Comparison of ENCODE assay signal across 9 mouse cellular contexts in genomic region chr2:143889860-143890433, GRCm38 (mm10). TPM values are rescaled to one million over a fixed set of nuclear protein-coding genes. Genes with fewer than 3 reads are reported as not detected.
A peak's percentile ranks its signal among the peaks of the same experiment; 100 is the strongest.
DNase-seq lines count a peak whose midpoint lies in the region; ATAC-seq and TF ChIP-seq lines count a peak whose summit lies in the region.
"Had no signal": no experiment of that assay in that cellular context is flagged by ENCODE, and none has a peak within 500 bp of the region (broad histone marks: within the 10 kb centered on the region; RNA-seq: fewer than 3 reads in every experiment).

No protein-coding gene starts in this region.

- TF ChIP-seq POLR2A in MEL (IDR thresholded peaks at IDR 0.05; ENCODE audit: control insufficient read depth in 1 of 2, insufficient read depth in 1 of 2, low read depth in 1 of 2, low read length in 2 of 2, poor library complexity in 1 of 2): peak in 1 of 2 experiments; percentile 75; a peak in 2 of 4 replicates

- H3K9ac ChIP-seq in MEL (ENCODE audit: control insufficient read depth, low read depth, low read length, poor library complexity, severe bottlenecking): peak overlapping the region; percentile 96
- H3K9ac ChIP-seq in embryonic facial prominence, embryonic 15.5 days: no peak overlapping the region; the same call in 1 of the 2 replicates
- H3K9ac ChIP-seq in lung, postnatal 0 days (replicated peaks; ENCODE audit: low read depth): no peak overlapping the region
- H3K9ac ChIP-seq in neural tube, embryonic 15.5 days (replicated peaks): no peak overlapping the region

- H3K4me1 ChIP-seq in MEL (ENCODE audit: control insufficient read depth in 1 of 2, insufficient read depth in 2 of 2, low read length in 2 of 2): peaks cover 0 to 8% of the 10 kb centered on the region in 2 experiments; a peak in 3 of 4 replicates
- H3K4me1 ChIP-seq in embryonic facial prominence, embryonic 15.5 days: no peaks in the 10 kb centered on the region
- H3K4me1 ChIP-seq in lung, postnatal 0 days (ENCODE audit: insufficient read depth, low read depth, low read length): 0 out of 2 replicates have a peak, but pooled peaks cover 3% of the 10 kb centered on the region
- no peaks in the 10 kb centered on the region for H3K4me1 ChIP-seq in neural tube, embryonic 15.5 days
- H3K4me1 ChIP-seq: forebrain, embryonic 10.5 days had no signal

- H3K79me2 ChIP-seq in MEL (ENCODE audit: control insufficient read depth, insufficient read depth, low read length, poor library complexity): peaks cover 9% of the 10 kb centered on the region

- peak overlapping the region; percentile 84 for H3K27ac ChIP-seq in MEL (ENCODE audit: control insufficient read depth, low read depth, low read length)
- peak overlapping the region; percentile 81 for H3K27ac ChIP-seq in embryonic facial prominence, embryonic 15.5 days (replicated peaks)
- peak overlapping the region; percentile 28; the same call in 1 of the 2 replicates for H3K27ac ChIP-seq in lung, postnatal 0 days (ENCODE audit: low read length)
- no peak overlapping the region for H3K27ac ChIP-seq in neural tube, embryonic 15.5 days (replicated peaks)
- H3K27ac ChIP-seq: forebrain, embryonic 10.5 days had no signal

- peaks cover 0 to 5% of the 10 kb centered on the region in 2 experiments; a peak in 2 of 4 replicates for H3K36me3 ChIP-seq in MEL (ENCODE audit: control insufficient read depth in 1 of 2, insufficient read depth in 2 of 2, low read length in 2 of 2)
- H3K36me3 ChIP-seq in embryonic facial prominence, embryonic 15.5 days: no peaks in the 10 kb centered on the region
- H3K36me3 ChIP-seq in lung, postnatal 0 days (ENCODE audit: insufficient read depth, low read length): no peaks in the 10 kb centered on the region
- H3K36me3 ChIP-seq in neural tube, embryonic 15.5 days: no peaks in the 10 kb centered on the region
- H3K36me3 ChIP-seq: forebrain, embryonic 10.5 days had no signal

- H3K4me3 ChIP-seq in MEL (ENCODE audit: control insufficient read depth in 1 of 2, insufficient read depth in 1 of 2, low read depth in 2 of 2, low read length in 2 of 2): peak overlapping the region; percentile 67 to 84
- 0 out of 2 replicates have a peak overlapping the region, but pooled peaks have one; percentile 6 for H3K4me3 ChIP-seq in embryonic facial prominence, embryonic 15.5 days (replicated peaks)
- no peak overlapping the region; the same call in 1 of the 2 replicates for H3K4me3 ChIP-seq in lung, postnatal 0 days (ENCODE audit: low read depth, low read length)
- no peak overlapping the region for H3K4me3 ChIP-seq in neural tube, embryonic 15.5 days (replicated peaks)
- H3K4me3 ChIP-seq: forebrain, embryonic 10.5 days; myocyte had no signal

- TF ChIP-seq RAD21 in MEL (IDR thresholded peaks at IDR 0.05; ENCODE audit: low read depth, low read length): no peak

- peak; percentile 65; the same call in 1 of the 2 replicates for ATAC-seq in embryonic facial prominence, embryonic 15.5 days (ENCODE audit: insufficient number of reproducible peaks, low FRiP score, low TSS enrichment, low read depth)
- ATAC-seq in lung, postnatal 0 days: peak; percentile 94
- ATAC-seq in neural tube, embryonic 15.5 days (ENCODE audit: low FRiP score): no peak

- no peaks in the 10 kb centered on the region for H3K27me3 ChIP-seq in MEL (ENCODE audit: control insufficient read depth in 1 of 2, insufficient read depth in 2 of 2, low read length in 2 of 2)
- H3K27me3 ChIP-seq in embryonic facial prominence, embryonic 15.5 days: no peaks in the 10 kb centered on the region
- H3K27me3 ChIP-seq in lung, postnatal 0 days (replicated peaks; ENCODE audit: insufficient read depth, low read length): no peaks in the 10 kb centered on the region
- H3K27me3 ChIP-seq in neural tube, embryonic 15.5 days (replicated peaks): no peaks in the 10 kb centered on the region

- no peaks in the 10 kb centered on the region for H3K9me3 ChIP-seq in MEL (replicated peaks; ENCODE audit: insufficient read depth, low read length)
- no peaks in the 10 kb centered on the region for H3K9me3 ChIP-seq in embryonic facial prominence, embryonic 15.5 days (replicated peaks)
- no peaks in the 10 kb centered on the region for H3K9me3 ChIP-seq in lung, postnatal 0 days (ENCODE audit: low read length)
- H3K9me3 ChIP-seq in neural tube, embryonic 15.5 days (replicated peaks): no peaks in the 10 kb centered on the region
- H3K9me3 ChIP-seq: forebrain, embryonic 10.5 days had no signal

- H3K4me2 ChIP-seq in embryonic facial prominence, embryonic 15.5 days (replicated peaks): peak overlapping the region; percentile 32
- H3K4me2 ChIP-seq in lung, postnatal 0 days (replicated peaks; ENCODE audit: low read depth, low read length): peak overlapping the region; percentile 15
- H3K4me2 ChIP-seq in neural tube, embryonic 15.5 days: no peak overlapping the region

- DNase-seq in MEL (ENCODE audit: low read depth, low spot score): peak; percentile 82
- DNase-seq in kidney, postnatal 14 days: peak; percentile 71
- DNase-seq in lung, postnatal 0 days (ENCODE audit: low spot score): peak; percentile 87
- DNase-seq in thymus, postnatal 0 days (ENCODE audit: low spot score): no peak
- no peak for DNase-seq in c-Kit-positive CD71-positive TER-119-positive erythroid progenitor cells, embryonic 14.5 days (ENCODE audit: low spot score)

- no peak for TF ChIP-seq CTCF in MEL (IDR thresholded peaks at IDR 0.05 in 2 of 3, conservative IDR thresholded peaks at IDR 0.05 in 1 of 3; ENCODE audit: control insufficient read depth in 1 of 3, insufficient read depth in 1 of 3, low read depth in 2 of 3, low read length in 3 of 3, poor library complexity in 1 of 3, severe bottlenecking in 1 of 3)
- no peak for TF ChIP-seq CTCF in lung, postnatal 0 days (IDR thresholded peaks at IDR 0.05)

- WGBS in embryonic facial prominence, embryonic 15.5 days: 41% methylated on average over 12 of the region's 12 CpGs
- 33% methylated on average over 12 of the region's 12 CpGs for WGBS in lung, postnatal 0 days
- WGBS in neural tube, embryonic 15.5 days: 63% methylated on average over 12 of the region's 12 CpGs

- no peak for TF ChIP-seq EP300 in MEL (IDR thresholded peaks at IDR 0.05; ENCODE audit: low read depth in 1 of 2, low read length in 2 of 2)
- peak; percentile 75 for TF ChIP-seq EP300 in lung, postnatal 0 days (IDR thresholded peaks at IDR 0.05)

TF ChIP-seq in MEL, 35 proteins besides CTCF, POLR2A, EP300 and RAD21 (continues in another document):
- TF ChIP-seq BHLHE40 (IDR thresholded peaks at IDR 0.05; ENCODE audit: borderline replicate concordance, low read depth, low read length): no peak
- TF ChIP-seq TCF12 (IDR thresholded peaks at IDR 0.05; ENCODE audit: low read depth, low read length): no peak
- no peak for TF ChIP-seq USF2 (IDR thresholded peaks at IDR 0.05; ENCODE audit: borderline replicate concordance in 1 of 2, insufficient read depth in 1 of 2, low read depth in 1 of 2, low read length in 2 of 2)
- 0 out of 2 replicates have a peak, but pooled peaks have one; percentile 22 for TF ChIP-seq NRF1 (IDR thresholded peaks at IDR 0.05; ENCODE audit: insufficient read depth, low read depth, low read length, poor library complexity, severe bottlenecking)
- TF ChIP-seq MAZ (IDR thresholded peaks at IDR 0.05; ENCODE audit: low read depth, low read length): no peak
- TF ChIP-seq MYB (IDR thresholded peaks at IDR 0.05; ENCODE audit: low read depth, low read length): no peak
- no peak for TF ChIP-seq E2F4 (IDR thresholded peaks at IDR 0.05; ENCODE audit: borderline replicate concordance, low read depth, low read length)
- 0 out of 2 replicates have a peak, but pooled peaks have one; percentile 36 for TF ChIP-seq ZMIZ1 (IDR thresholded peaks at IDR 0.05; ENCODE audit: low read depth, low read length)
- no peak for TF ChIP-seq SMC3 (IDR thresholded peaks at IDR 0.05; ENCODE audit: low read depth, low read length)
- TF ChIP-seq ZNF384 (IDR thresholded peaks at IDR 0.05; ENCODE audit: low read depth, low read length): peak; percentile 78
- no peak for TF ChIP-seq SIN3A (IDR thresholded peaks at IDR 0.05; ENCODE audit: low read length)
- no peak; the same call in 1 of the 2 replicates for TF ChIP-seq ETS1 (IDR thresholded peaks at IDR 0.05; ENCODE audit: low read depth, low read length)
- no peak for TF ChIP-seq RCOR1 (IDR thresholded peaks at IDR 0.05; ENCODE audit: low read depth, low read length)
- TF ChIP-seq MEF2A (IDR thresholded peaks at IDR 0.05; ENCODE audit: extremely low read depth, insufficient replicate concordance, low read depth, low read length, poor library complexity, severe bottlenecking): no peak
- TF ChIP-seq USF1 (IDR thresholded peaks at IDR 0.05; ENCODE audit: low read depth, low read length): peak; percentile 8; the same call in 1 of the 2 replicates
- no peak; the same call in 1 of the 2 replicates for TF ChIP-seq CHD1 (IDR thresholded peaks at IDR 0.05; ENCODE audit: low read depth, low read length)
- no peak for TF ChIP-seq CHD2 (IDR thresholded peaks at IDR 0.05; ENCODE audit: low read length)
- no peak for TF ChIP-seq HCFC1 (IDR thresholded peaks at IDR 0.05; ENCODE audit: low read depth, low read length)
- TF ChIP-seq ZC3H11A (IDR thresholded peaks at IDR 0.05; ENCODE audit: low read depth, low read length): no peak
- TF ChIP-seq TAL1 (IDR thresholded peaks at IDR 0.05; ENCODE audit: low read length): no peak
- no peak for TF ChIP-seq GATA1 (IDR thresholded peaks at IDR 0.05; ENCODE audit: low read depth, low read length)

RNA-seq across cellular contexts. Expression of gene Dstn, which starts 25.2 kb away (rescaled TPM):
- 66.5 and 80.0 TPM in 2 replicates for total RNA-seq in MEL (2012; rRNA removed)
- polyA plus RNA-seq in MEL (2012; ENCODE audit: insufficient read depth in 1 of 2, insufficient read length in 2 of 2, low read depth in 1 of 2, low replicate concordance in 2 of 2, missing spikeins in 1 of 2): 10 to 100 TPM in 1 of 2 experiments, not detected in 1; 78.1 TPM
- 403 and 440 TPM in 2 replicates for polyA plus RNA-seq in embryonic facial prominence, embryonic 15.5 days (2015; fragmentation: Nextera tagmentation; extraction: Ambion mirVana)
- polyA plus RNA-seq in lung, postnatal 0 days (2015; fragmentation: Nextera tagmentation; extraction: Ambion mirVana): 640 and 655 TPM in 2 replicates
- polyA plus RNA-seq in thymus, postnatal 0 days (2015; fragmentation: Nextera tagmentation; extraction: Ambion mirVana): 205 and 225 TPM in 2 replicates
- 415 and 417 TPM in 2 replicates for polyA plus RNA-seq in neural tube, embryonic 15.5 days (2015; fragmentation: Nextera tagmentation; extraction: Ambion mirVana)

RNA-seq across cellular contexts. Expression of gene Bfsp1, which starts 27.0 kb away (rescaled TPM):
- 3.1 and 3.4 TPM in 2 replicates for total RNA-seq in MEL (2012; rRNA removed)
- polyA plus RNA-seq in MEL (2012; ENCODE audit: insufficient read depth in 1 of 2, insufficient read length in 2 of 2, low read depth in 1 of 2, low replicate concordance in 2 of 2, missing spikeins in 1 of 2): 1 to 10 TPM in 1 of 2 experiments, not detected in 1; 2.7 TPM
- polyA plus RNA-seq in embryonic facial prominence, embryonic 15.5 days (2015; fragmentation: Nextera tagmentation; extraction: Ambion mirVana): 3.0 and 3.6 TPM in 2 replicates
- 3.2 and 4.7 TPM in 2 replicates for polyA plus RNA-seq in lung, postnatal 0 days (2015; fragmentation: Nextera tagmentation; extraction: Ambion mirVana)
- 0.62 and 0.66 TPM in 2 replicates for polyA plus RNA-seq in thymus, postnatal 0 days (2015; fragmentation: Nextera tagmentation; extraction: Ambion mirVana)
- polyA plus RNA-seq in neural tube, embryonic 15.5 days (2015; fragmentation: Nextera tagmentation; extraction: Ambion mirVana): 1.4 and 1.9 TPM in 2 replicates

Comparison
In these comparisons a context has a peak if more than half of its experiments do, and no peak if none do; other contexts are left out.
1. DNase-seq: peak in MEL (single experiment), kidney, postnatal 14 days (single experiment) and lung, postnatal 0 days (single experiment); none in thymus, postnatal 0 days (single experiment) and c-Kit-positive CD71-positive TER-119-positive erythroid progenitor cells, embryonic 14.5 days (single experiment).
2. H3K4me3 ChIP-seq: peak in MEL (2 of 2) and embryonic facial prominence, embryonic 15.5 days (single experiment); none in lung, postnatal 0 days (single experiment) and neural tube, embryonic 15.5 days (single experiment).